Mouse (Mus musculus) heart, adult 9 months (tissue): ENCODE measurements around the gene Nek10.
"Not testable (repeated sequence)": the region's sequence is repeated elsewhere in the genome, so short reads cannot be mapped to it uniquely, and the experiment has no call there.

ENCODE experiments used
- DNase-seq, 2 experiments: peaks; one replicate each; pipeline ENCODE4 v3.0.0; 2022; ENCODE audit warnings: low spot score in 2 of 2

Gene Nek10

DNA sequence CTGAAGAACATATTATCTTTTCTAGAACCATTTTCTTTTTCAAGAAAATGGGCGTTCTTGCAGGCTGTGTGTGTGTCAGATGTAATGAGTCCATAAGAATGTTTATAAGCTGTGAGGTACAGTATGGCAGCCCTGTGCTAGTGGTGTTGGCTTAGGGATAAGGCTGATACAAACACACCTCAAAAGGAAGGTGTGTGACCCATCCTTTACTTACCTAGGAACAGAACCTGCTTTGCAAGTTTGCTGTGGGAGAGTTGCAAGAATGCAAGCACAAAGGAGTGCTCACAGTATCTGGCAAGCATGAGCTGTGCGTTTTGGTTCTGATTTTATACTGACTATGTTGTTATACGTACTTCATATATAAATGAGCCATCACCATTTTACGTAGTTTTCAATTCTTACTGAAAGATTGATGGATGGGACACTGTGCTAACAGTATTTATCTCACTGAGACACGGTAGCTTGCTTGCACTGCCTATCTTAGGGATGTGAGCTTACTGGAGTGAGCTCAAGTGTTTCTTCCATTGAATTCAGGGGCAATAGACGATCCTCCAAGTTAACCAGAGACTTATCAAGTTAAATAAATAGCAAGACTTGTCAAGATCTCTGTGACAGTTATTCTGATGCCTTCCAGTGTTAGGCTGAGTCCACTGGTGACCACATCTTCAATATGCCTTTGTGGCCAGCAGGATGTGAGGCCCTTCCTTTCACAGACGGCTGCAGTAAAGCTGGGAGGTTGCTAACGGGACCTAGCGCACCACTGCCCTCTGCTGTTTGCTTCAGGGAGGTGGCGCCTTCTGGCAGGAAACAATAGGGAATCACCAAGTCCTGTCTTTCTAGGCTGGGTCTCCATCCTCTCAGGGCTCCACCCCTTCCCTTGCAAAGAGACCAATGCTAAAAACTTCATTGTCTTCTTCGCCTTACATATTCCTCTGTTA, 181.8 kb downstream of the Nek10 start:
- peak; percentile 5 to 14 for DNase-seq

DNA sequence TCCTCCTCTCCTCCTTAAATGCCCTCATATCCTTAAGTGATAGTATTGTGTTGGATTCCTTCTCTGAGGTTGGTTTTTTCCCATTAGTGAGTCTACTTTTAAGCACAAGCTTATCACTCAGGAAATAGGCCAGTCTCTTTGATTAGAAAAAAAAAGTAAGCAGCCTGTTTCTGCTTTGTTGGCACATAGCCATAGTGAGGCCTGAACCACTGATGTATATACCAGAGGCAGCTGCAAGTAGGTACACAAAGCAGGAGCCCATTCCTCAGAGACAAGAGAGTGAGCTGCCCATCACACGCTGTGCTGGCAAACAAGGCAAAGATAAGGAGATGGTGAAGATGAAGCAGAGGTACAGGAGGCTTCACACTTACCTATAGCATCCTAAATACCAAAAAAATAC, 184.2 kb downstream of the Nek10 start:
- no peak for DNase-seq

DNA sequence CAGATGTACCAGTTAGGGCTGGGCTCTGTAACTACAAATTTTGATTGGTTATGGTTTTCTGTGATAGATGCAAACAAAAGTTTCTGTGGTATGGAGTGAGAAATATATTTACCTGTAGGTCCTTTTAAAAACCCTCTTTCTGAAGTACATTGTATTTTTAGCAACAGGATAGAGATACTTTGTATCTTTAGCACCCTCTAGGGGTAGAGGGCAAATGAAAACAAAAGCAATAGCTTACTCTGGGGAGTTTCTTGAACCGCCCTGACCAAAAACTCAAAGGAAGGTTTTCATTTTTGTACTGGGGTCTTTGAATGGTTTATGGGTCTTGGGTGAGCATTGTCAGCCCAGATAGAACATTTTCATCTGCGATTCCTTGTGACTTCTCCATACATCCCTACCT, 188.4 kb downstream of the Nek10 start:
- DNase-seq = no peak

DNA sequence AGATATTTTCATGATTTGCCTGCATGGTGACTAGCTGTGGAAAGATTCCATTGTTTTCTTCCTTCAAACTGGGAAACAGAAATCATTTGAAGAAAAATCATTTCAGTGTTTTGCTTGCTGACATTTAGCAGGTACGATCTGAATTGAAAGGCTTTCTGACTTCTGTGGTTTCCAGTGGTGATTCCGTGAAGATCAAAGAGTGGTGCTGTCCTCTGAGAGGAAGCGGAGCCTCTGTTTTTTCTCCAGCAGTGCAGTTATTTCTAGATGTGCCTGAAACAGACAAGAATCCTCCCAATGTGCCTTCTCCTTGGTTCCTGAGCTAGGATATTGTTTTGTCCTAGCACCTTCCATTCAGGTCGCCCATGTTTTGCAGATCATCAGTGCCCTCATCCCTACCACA, 208.2 kb downstream of the Nek10 start:
- no peak for DNase-seq

DNA sequence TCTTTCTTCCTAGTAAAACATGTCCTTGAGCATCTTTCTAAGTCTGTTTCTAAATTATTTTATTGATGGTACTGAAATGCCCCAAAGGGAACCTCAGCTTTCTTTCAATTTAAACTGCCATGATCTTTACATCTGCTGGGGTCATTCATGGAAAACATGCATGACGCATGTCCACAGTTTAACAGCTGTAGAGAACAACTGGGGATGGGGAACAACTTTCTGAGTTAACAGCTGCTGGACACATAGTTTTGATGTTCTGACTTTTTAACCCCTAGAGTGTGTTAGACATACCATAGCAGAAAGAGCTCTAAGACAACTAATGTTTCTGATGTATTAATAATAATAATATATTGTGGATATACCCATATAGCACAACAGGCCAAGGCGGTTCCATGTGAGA, 211.6 kb downstream of the Nek10 start:
- no peak for DNase-seq

DNA sequence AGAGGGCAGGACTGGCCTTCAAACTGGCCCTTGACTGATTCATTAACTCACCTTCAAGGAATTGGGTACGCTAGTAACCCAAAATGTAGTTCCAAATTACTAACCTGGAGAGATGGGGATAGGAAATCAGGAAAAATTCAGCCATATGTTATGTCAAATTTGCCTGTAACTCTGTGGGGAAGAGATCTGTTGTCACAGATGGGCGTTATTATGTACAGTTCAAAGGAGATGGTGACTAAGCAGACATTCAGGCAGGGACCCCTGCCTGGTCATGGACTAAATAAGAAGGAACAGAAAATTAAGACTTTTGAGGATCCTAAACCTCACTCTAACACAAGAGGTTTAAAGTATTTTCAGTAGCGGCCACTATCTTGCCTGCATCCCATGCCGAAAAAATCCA, 227.4 kb downstream of the Nek10 start:
- not testable (repeated sequence) for DNase-seq

DNA sequence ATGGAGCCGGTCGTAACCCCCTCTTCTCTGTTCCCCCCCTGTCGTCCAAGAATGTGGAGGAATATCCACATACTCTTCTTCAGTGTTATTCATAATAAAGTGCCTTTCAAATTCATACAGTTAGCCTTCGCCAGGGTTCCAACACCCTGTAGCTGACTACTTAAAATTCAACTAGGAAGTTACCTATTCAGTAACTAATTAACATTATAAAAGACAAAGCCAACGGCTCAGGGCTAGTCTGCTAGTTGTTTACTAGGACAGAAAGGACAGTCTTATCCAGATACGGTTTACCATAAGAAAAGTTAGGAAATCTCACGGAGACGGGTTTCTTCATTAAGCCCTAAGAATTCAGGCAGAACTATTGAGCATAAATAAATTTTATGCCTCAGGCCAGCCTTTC, 231.4 kb downstream of the Nek10 start:
- not testable (repeated sequence) for DNase-seq

DNA sequence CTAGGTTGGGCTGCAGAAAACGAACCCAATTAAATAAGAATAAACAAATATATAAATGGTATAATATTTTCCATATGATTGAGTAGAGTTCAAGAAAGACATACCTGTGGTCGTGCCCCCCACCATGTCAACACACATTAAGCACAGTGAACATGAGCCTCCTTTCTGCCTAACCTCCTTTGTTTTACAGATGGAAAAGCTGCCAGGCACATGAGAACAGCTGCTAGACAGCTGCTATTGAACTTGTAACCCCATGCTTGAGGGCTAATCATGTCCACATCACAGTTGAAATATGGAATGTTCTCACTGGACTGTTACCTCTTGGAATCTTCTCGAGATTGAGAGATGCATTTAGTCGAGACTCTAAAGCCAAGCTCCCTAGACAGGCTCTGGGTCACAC, 245.0 kb downstream of the Nek10 start:
- DNase-seq = no peak

DNA sequence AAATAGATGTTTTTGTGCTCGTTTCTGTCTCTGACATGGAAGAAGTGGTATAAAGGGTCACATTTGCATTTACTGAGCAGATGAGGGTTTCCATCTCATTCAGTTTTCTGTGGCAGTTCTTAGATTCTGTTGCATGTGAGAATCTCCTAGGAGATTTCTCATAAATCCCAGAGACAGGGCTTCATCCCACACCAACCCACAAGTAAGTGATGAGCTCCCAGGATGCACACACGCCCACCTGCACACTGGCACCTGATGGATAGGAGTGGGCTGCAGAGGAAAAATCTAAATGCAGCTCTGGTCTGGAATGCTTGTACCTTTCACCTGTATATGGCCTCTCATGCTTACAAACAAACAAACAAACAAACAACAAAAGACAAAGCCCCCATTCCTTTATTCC, 258.3 kb downstream of the Nek10 start:
- DNase-seq = no peak
